Mouse (Mus musculus): ENCODE measurements around the gene Tldc2. TPM values are rescaled to one million over a fixed set of nuclear protein-coding genes. Genes with fewer than 3 reads are reported as not detected.

Tldc2 gene
- polyA plus RNA-seq, 1 experiment, result 6.0 TPM

GRCm38 (mm10) chr2:157069755-157070315 is 17.0 kb upstream of the Tldc2 start:
- peak overlapping the region; percentile 97 for H3K27ac ChIP-seq (ENCODE audit: insufficient read depth, low read length)
- no peaks in the 10 kb centered on the region for H3K27me3 ChIP-seq (ENCODE audit: control insufficient read depth, insufficient read depth, low read length)
- WGBS, result 0% methylated on average over 3 of the region's 3 CpGs
- peak overlapping the region; percentile 7 for H3K4me3 ChIP-seq (replicated peaks; ENCODE audit: insufficient read depth, low read depth, low read length)
- H3K4me1 ChIP-seq (ENCODE audit: control insufficient read depth, insufficient read depth, low read length), result peaks cover 82% of the 10 kb centered on the region
- no peak for TF ChIP-seq POLR2A (IDR thresholded peaks at IDR 0.05; ENCODE audit: borderline replicate concordance, insufficient read depth, low read length)
- no peak for TF ChIP-seq CTCF (IDR thresholded peaks at IDR 0.05; ENCODE audit: borderline replicate concordance, insufficient read depth, low read depth, low read length)
- no peak for DNase-seq

GRCm38 (mm10) chr2:157070365-157070764 is 16.5 kb upstream of the Tldc2 start:
- Histone ChIP-seq H3K4me3 (replicated peaks; ENCODE audit: insufficient read depth, low read depth, low read length) (peak overlapping the region; percentile 23), H3K4me1 (ENCODE audit: control insufficient read depth, insufficient read depth, low read length) (peaks cover 76% of the 10 kb centered on the region), H3K27me3 (ENCODE audit: control insufficient read depth, insufficient read depth, low read length) (no peaks in the 10 kb centered on the region), H3K27ac (ENCODE audit: insufficient read depth, low read length) (peak overlapping the region; percentile 97)
- WGBS, result 4% methylated on average over 9 of the region's 9 CpGs
- peak; percentile 65 to 67 for DNase-seq
- TF ChIP-seq POLR2A (IDR thresholded peaks at IDR 0.05; ENCODE audit: borderline replicate concordance, insufficient read depth, low read length) (no peak), CTCF (IDR thresholded peaks at IDR 0.05; ENCODE audit: borderline replicate concordance, insufficient read depth, low read depth, low read length) (no peak)

GRCm38 (mm10) chr2:157071556-157071955 is 15.3 kb upstream of the Tldc2 start:
- 0% methylated on average over 2 of the region's 2 CpGs for WGBS
- Histone ChIP-seq H3K27me3 (ENCODE audit: control insufficient read depth, insufficient read depth, low read length) (no peaks in the 10 kb centered on the region), H3K27ac (ENCODE audit: insufficient read depth, low read length) (peak overlapping the region; percentile 97)

GRCm38 (mm10) chr2:157072316-157072990 is 14.4 kb upstream of the Tldc2 start:
- WGBS, result 31% methylated on average over 9 of the region's 9 CpGs
- no peak for TF ChIP-seq CTCF (IDR thresholded peaks at IDR 0.05; ENCODE audit: borderline replicate concordance, insufficient read depth, low read depth, low read length)
- TF ChIP-seq POLR2A (IDR thresholded peaks at IDR 0.05; ENCODE audit: borderline replicate concordance, insufficient read depth, low read length), result no peak
- DNase-seq, result peak; percentile 21 to 40
- H3K27me3 ChIP-seq (ENCODE audit: control insufficient read depth, insufficient read depth, low read length), result no peaks in the 10 kb centered on the region
- peak overlapping the region; percentile 4 for H3K4me3 ChIP-seq (replicated peaks; ENCODE audit: insufficient read depth, low read depth, low read length)
- H3K27ac ChIP-seq (ENCODE audit: insufficient read depth, low read length), result peak overlapping the region; percentile 97
- H3K4me1 ChIP-seq (ENCODE audit: control insufficient read depth, insufficient read depth, low read length), result peaks cover 58% of the 10 kb centered on the region

More at GRCm38 (mm10) chr2:157071556-157071955, 15.3 kb upstream of the Tldc2 start:
- peak overlapping the region; percentile 41 for H3K4me3 ChIP-seq (replicated peaks; ENCODE audit: insufficient read depth, low read depth, low read length)
- peak; percentile 76 to 79 for DNase-seq
- H3K4me1 ChIP-seq (ENCODE audit: control insufficient read depth, insufficient read depth, low read length), result peaks cover 66% of the 10 kb centered on the region
- TF ChIP-seq CTCF (IDR thresholded peaks at IDR 0.05; ENCODE audit: borderline replicate concordance, insufficient read depth, low read depth, low read length) (no peak), POLR2A (IDR thresholded peaks at IDR 0.05; ENCODE audit: borderline replicate concordance, insufficient read depth, low read length) (0 out of 2 replicates have a peak, but pooled peaks have one; percentile 19)

GRCm38 (mm10) chr2:157073378-157074052 is 13.3 kb upstream of the Tldc2 start:
- 18% methylated on average over 9 of the region's 9 CpGs for WGBS
- H3K27ac ChIP-seq (ENCODE audit: insufficient read depth, low read length), result peak overlapping the region; percentile 97
- no peaks in the 10 kb centered on the region for H3K27me3 ChIP-seq (ENCODE audit: control insufficient read depth, insufficient read depth, low read length)
- peak overlapping the region; percentile 26 for H3K4me3 ChIP-seq (replicated peaks; ENCODE audit: insufficient read depth, low read depth, low read length)
- peaks cover 51% of the 10 kb centered on the region for H3K4me1 ChIP-seq (ENCODE audit: control insufficient read depth, insufficient read depth, low read length)
- TF ChIP-seq CTCF (IDR thresholded peaks at IDR 0.05; ENCODE audit: borderline replicate concordance, insufficient read depth, low read depth, low read length), result no peak
- no peak for TF ChIP-seq POLR2A (IDR thresholded peaks at IDR 0.05; ENCODE audit: borderline replicate concordance, insufficient read depth, low read length)
- peak in 1 of 2 experiments; percentile 47 for DNase-seq

- peak overlapping the region; percentile 72 for H3K4me3 ChIP-seq (replicated peaks; ENCODE audit: insufficient read depth, low read depth, low read length)
These were observed 12.6 kb upstream of the Tldc2 start for GRCm38 (mm10) chr2:157074186-157074724.

GRCm38 (mm10) chr2:157074772-157075171 is 12.1 kb upstream of the Tldc2 start:
- WGBS, result 4% methylated on average over 5 of the region's 5 CpGs
- H3K27ac ChIP-seq (ENCODE audit: insufficient read depth, low read length), result peak overlapping the region; percentile 85

More at GRCm38 (mm10) chr2:157074186-157074724, 12.6 kb upstream of the Tldc2 start:
- DNase-seq, result peak; percentile 92 to 96
- peak overlapping the region; percentile 97 for H3K27ac ChIP-seq (ENCODE audit: insufficient read depth, low read length)
- WGBS, result 4% methylated on average over 9 of the region's 9 CpGs
- no peaks in the 10 kb centered on the region for H3K27me3 ChIP-seq (ENCODE audit: control insufficient read depth, insufficient read depth, low read length)
- peaks cover 46% of the 10 kb centered on the region for H3K4me1 ChIP-seq (ENCODE audit: control insufficient read depth, insufficient read depth, low read length)
- no peak; the same call in 1 of the 2 replicates for TF ChIP-seq POLR2A (IDR thresholded peaks at IDR 0.05; ENCODE audit: borderline replicate concordance, insufficient read depth, low read length)
- no peak for TF ChIP-seq CTCF (IDR thresholded peaks at IDR 0.05; ENCODE audit: borderline replicate concordance, insufficient read depth, low read depth, low read length)

More at GRCm38 (mm10) chr2:157074772-157075171, 12.1 kb upstream of the Tldc2 start:
- TF ChIP-seq POLR2A (IDR thresholded peaks at IDR 0.05; ENCODE audit: borderline replicate concordance, insufficient read depth, low read length) (no peak), CTCF (IDR thresholded peaks at IDR 0.05; ENCODE audit: borderline replicate concordance, insufficient read depth, low read depth, low read length) (no peak)
- peaks cover 42% of the 10 kb centered on the region for H3K4me1 ChIP-seq (ENCODE audit: control insufficient read depth, insufficient read depth, low read length)
- peak overlapping the region; percentile 72 for H3K4me3 ChIP-seq (replicated peaks; ENCODE audit: insufficient read depth, low read depth, low read length)
- DNase-seq, result peak; percentile 47 to 52
- H3K27me3 ChIP-seq (ENCODE audit: control insufficient read depth, insufficient read depth, low read length), result no peaks in the 10 kb centered on the region
